Mouse (Mus musculus) forebrain, embryonic 14.5 days (tissue): ENCODE results near the gene Vmn1r137. TPM values are rescaled to one million over a fixed set of nuclear protein-coding genes. Genes with fewer than 3 reads are reported as not detected.
"Not testable (repeated sequence)": the region's sequence is repeated elsewhere in the genome, so short reads cannot be mapped to it uniquely, and the experiment has no call there.

Source experiments
- ATAC-seq: fragments of 200-750 bp; cut with Nextera tagmentation; 2 replicates; pipeline ENCODE4 v1.8.0; 2017; ENCODE audit warnings: mild to moderate bottlenecking, moderate library complexity
- DNase-seq: peaks from one replicate; pipeline ENCODE4 v3.0.0-alpha.2; 2015; ENCODE audit warnings: low spot score
- H3K27ac ChIP-seq: fragments of 300-500 bp; sonication (generic); 2 replicates; pipeline ENCODE4 v1.5.1; 2014; ENCODE audit warnings: low read depth, mild to moderate bottlenecking, control low read depth, low read length, moderate library complexity
- H3K27me3 ChIP-seq: fragments of 300-500 bp; sonication (generic); replicated peaks from 2 replicates; pipeline ENCODE4 v1.6.1; 2014; ENCODE audit warnings: low read length, control low read depth, mixed read lengths; ENCODE audit not compliant: control insufficient read depth, insufficient read depth
- H3K36me3 ChIP-seq: fragments of 300-500 bp; sonication (generic); 2 replicates; pipeline ENCODE4 v1.6.1; 2014; ENCODE audit warnings: low read length, control low read depth; ENCODE audit not compliant: control insufficient read depth, insufficient read depth
- H3K4me1 ChIP-seq: fragments of 300-500 bp; sonication (generic); 2 replicates; pipeline ENCODE4 v1.6.1; 2014; ENCODE audit warnings: antibody characterized with exemption, low read length, control low read depth; ENCODE audit not compliant: control insufficient read depth, insufficient read depth
- H3K4me2 ChIP-seq: fragments of 300-500 bp; sonication (generic); 2 replicates; pipeline ENCODE4 v1.6.1; 2014; ENCODE audit warnings: mild to moderate bottlenecking, control low read depth, low read length
- H3K4me3 ChIP-seq: fragments of 300-500 bp; sonication (generic); 2 replicates; pipeline ENCODE4 v1.5.1; 2014; ENCODE audit warnings: low read depth, low read length, control low read depth
- H3K9ac ChIP-seq: fragments of 300-500 bp; sonication (generic); 2 replicates; pipeline ENCODE4 v1.6.1; 2014; ENCODE audit warnings: mild to moderate bottlenecking, low read length, control low read depth, moderate library complexity
- H3K9me3 ChIP-seq: fragments of 300-500 bp; sonication (generic); replicated peaks from 2 replicates; pipeline ENCODE4 v1.6.1; 2016; ENCODE audit warnings: low read length, control low read depth, mixed read lengths; ENCODE audit not compliant: control insufficient read depth
- WGBS: fragments of 180-500 bp; shearing (Covaris S2); extraction: QIAGEN DNeasy Blood & Tissue Kit; methylation state at CpG from one replicate; pipeline ENCODE4 v1.1.7; 2014; 5-methylcytosine and 5-hydroxymethylcytosine counted together
- polyA plus RNA-seq: library from polyadenylated mRNA; unstranded; fragments of >200 nt; fragmentation: Nextera tagmentation; extraction: Ambion mirVana; gene quantifications from 2 replicates; pipeline ENCODE4 v1.2.1, GENCODE M21; 2014

Vmn1r137 gene
- polyA plus RNA-seq, result not detected in 2 replicates

DNA sequence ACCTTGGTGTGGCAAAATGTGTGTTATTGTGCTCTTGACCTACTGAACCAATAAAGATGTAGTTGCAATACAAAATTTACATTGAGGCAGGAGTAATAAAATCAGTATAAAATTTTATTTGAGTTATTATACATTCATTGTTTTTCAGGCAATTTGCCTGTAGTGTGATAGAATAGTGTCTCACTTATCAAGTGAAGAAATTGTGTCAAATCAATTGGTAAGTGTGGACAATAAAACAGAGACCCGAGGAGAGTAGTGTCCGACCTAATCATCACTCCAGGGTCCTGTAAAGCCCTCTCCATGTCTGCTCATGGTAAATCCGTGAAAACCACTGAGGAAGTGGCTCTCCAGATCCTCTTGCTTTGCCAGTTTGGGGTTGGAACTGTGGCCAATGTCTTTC, at the start of gene Vmn1r137:
Vmn1r137 (plus strand) TSS at position 301 of the 400 bp plus-strand sequence.
- H3K9me3 ChIP-seq, ATAC-seq, H3K27ac ChIP-seq, H3K4me1 ChIP-seq, H3K27me3 ChIP-seq, H3K4me3 ChIP-seq, H3K36me3 ChIP-seq, DNase-seq, H3K4me2 ChIP-seq, H3K9ac ChIP-seq: not testable (repeated sequence)
- no CpG with 5 or more reads among the region's 3 CpGs for WGBS

DNA sequence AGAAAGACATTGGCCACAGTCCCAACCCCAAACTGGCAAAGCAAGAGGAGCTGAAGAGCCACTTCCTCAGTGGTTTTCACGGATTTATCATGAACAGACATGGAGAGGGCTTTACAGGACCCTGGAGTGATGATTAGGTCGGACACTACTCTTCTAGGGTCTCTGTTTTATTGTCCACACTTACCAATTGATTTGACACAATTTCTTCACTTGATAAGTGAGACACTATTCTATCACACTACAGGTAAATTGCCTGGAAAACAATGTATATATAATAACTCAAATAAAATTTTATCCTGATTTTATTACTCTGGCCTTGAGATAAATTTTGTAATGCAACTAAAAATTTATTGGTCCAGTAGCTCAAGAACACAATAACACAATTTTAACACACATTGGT, 34.4 kb downstream of the Vmn1r137 start, which contains the start of gene Vmn1r138:
Vmn1r138 (minus strand) TSS at position 101 of the 400 bp plus-strand sequence.
- H3K4me2 ChIP-seq, H3K27me3 ChIP-seq, H3K9me3 ChIP-seq, H3K4me1 ChIP-seq, H3K36me3 ChIP-seq, H3K27ac ChIP-seq, ATAC-seq, DNase-seq, H3K9ac ChIP-seq, H3K4me3 ChIP-seq: not testable (repeated sequence)
- WGBS, result no CpG with 5 or more reads among the region's 2 CpGs

Other genes with a start within 250 kb of the Vmn1r137 start
- not detected in 2 replicates for gene Gm4175, start 233.1 kb upstream of the Vmn1r137 start, polyA plus RNA-seq
- not detected in 2 replicates for gene Gm4177, start 197.9 kb upstream of the Vmn1r137 start, polyA plus RNA-seq
- gene Vmn1r135, start 162.2 kb upstream of the Vmn1r137 start, polyA plus RNA-seq, result not detected in 2 replicates
- not detected in 2 replicates for gene Gm5725, start 150.3 kb upstream of the Vmn1r137 start, polyA plus RNA-seq
- not detected in 2 replicates for gene Gm5891, start 73.3 kb upstream of the Vmn1r137 start, polyA plus RNA-seq
- gene Vmn1r138, start 34.3 kb downstream of the Vmn1r137 start, polyA plus RNA-seq, result not detected in 2 replicates
- not detected in 2 replicates for gene Gm6176, start 61.7 kb downstream of the Vmn1r137 start, polyA plus RNA-seq
- gene Vmn1r139, start 74.5 kb downstream of the Vmn1r137 start, polyA plus RNA-seq, result not detected in 2 replicates
- gene Gm16451, start 123.7 kb downstream of the Vmn1r137 start, polyA plus RNA-seq, result not detected in 2 replicates
- gene Gm10666, start 140.2 kb downstream of the Vmn1r137 start, polyA plus RNA-seq, result not detected in 2 replicates
- gene Vmn1r142, start 169.4 kb downstream of the Vmn1r137 start, polyA plus RNA-seq, result not detected in 2 replicates
- gene Vmn1r143, start 194.8 kb downstream of the Vmn1r137 start, polyA plus RNA-seq, result not detected in 2 replicates
- gene Gm8653, start 206.7 kb downstream of the Vmn1r137 start, polyA plus RNA-seq, result not detected in 2 replicates
- gene Gm8453, start 234.9 kb downstream of the Vmn1r137 start, polyA plus RNA-seq, result not detected in 2 replicates